Mouse (Mus musculus) erythroblast, embryonic 14.5 days (primary cell): ENCODE measurements around the gene Rasgef1a.

ENCODE experiments used
- GATA1 ChIP-seq: IDR thresholded peaks from 2 replicates; pipeline ENCODE4 v1.6.1; 2012; ENCODE audit warnings: low read length, inconsistent platforms, mixed read lengths
- TAL1 ChIP-seq: IDR thresholded peaks from 3 replicates; pipeline ENCODE4 v1.6.1; 2012; ENCODE audit warnings: low read length, inconsistent platforms, mixed read lengths

- TF ChIP-seq GATA1 (no peak), TAL1 (no peak)
These were observed 88.1 kb downstream of the Rasgef1a start for GRCm38 (mm10) chr6:118099311-118099802.
